Mouse (Mus musculus): Measurements from ENCODE around the gene Ppp1r37.

Ppp1r37 gene

GRCm38 (mm10) chr7:19569647-19570046 is 6.8 kb upstream of the Ppp1r37 start:
- no peak for DNase-seq (ENCODE audit: low read depth)

DNA sequence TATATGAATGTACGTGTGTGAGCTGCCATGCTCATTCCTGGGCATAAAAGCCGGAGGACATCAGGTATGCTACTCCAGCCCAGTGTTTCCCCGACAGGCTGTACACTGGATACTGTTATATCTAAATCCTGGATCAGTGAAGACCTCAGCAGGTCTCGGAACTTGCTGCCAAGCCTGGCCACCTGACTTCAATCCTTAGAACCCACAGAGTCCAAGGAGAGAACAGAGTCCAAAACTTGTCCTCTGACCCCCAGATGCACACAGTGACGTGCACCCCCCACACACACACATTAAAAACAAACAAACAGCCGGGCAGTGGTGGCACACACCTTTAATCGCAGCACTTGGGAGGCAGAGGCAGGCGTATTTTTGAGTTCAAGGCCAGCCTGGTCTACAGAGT is 4.5 kb upstream of the Ppp1r37 start:
- no peak for DNase-seq (ENCODE audit: low read depth)

- no peak for DNase-seq (ENCODE audit: low read depth)
Measured at GRCm38 (mm10) chr7:19565803-19566202, 2.9 kb upstream of the Ppp1r37 start.

- peak; percentile 55 for DNase-seq (ENCODE audit: low read depth)
Measured at GRCm38 (mm10) chr7:19564455-19564854, 1.6 kb upstream of the Ppp1r37 start.

GRCm38 (mm10) chr7:19563884-19564283 is 1.0 kb upstream of the Ppp1r37 start:
- DNase-seq (ENCODE audit: low read depth) = no peak

DNA sequence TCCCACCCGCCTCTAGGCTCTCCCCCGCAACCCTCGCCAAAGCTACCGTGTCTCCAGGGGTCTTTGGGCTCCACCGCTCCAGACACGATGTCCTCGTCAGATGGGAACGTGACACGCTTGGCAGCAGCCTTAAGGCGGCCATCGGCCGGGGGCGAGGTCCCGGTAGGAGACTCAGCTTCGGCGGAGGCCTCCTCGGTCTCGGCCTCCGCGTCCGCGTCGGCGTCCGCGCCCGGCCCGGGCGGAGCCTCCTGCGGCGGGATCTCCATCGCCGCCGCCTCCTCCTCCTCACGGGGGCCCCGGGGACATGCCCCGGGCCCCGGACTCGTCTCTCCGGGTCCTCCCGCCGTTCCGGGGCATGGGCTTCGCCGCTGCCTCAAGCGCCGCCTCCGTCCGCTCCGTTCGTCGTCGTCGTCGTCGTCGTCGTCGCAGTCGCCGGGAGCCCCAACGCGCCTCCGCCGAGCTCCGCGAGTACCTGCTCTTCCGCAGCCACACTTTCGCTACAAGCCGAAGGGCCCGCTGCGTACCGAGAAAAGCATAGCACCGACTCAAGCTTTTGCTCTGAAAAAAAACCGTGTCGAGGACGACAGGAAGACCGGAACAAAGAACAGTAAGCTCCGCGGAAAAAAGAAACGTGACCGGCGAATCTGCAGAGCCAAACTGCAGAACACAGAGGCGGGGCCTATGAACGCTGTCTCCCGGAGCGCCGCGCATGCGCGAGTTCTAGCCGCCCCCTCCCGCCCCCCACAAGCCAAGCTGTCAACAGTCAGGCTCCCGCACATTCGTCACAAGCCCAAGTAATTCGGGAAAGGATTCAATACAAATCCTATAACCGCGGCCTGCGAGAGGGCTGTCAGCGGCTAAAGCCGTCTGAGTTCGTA is 872 bp downstream of the Ppp1r37 start:
- peak; percentile 97 for DNase-seq (ENCODE audit: low read depth)

- DNase-seq (ENCODE audit: low read depth) = peak; percentile 23
Measured at GRCm38 (mm10) chr7:19561431-19561764, 1.5 kb downstream of the Ppp1r37 start.

GRCm38 (mm10) chr7:19560491-19561260 is 2.2 kb downstream of the Ppp1r37 start:
- DNase-seq (ENCODE audit: low read depth) = peak; percentile 52

DNA sequence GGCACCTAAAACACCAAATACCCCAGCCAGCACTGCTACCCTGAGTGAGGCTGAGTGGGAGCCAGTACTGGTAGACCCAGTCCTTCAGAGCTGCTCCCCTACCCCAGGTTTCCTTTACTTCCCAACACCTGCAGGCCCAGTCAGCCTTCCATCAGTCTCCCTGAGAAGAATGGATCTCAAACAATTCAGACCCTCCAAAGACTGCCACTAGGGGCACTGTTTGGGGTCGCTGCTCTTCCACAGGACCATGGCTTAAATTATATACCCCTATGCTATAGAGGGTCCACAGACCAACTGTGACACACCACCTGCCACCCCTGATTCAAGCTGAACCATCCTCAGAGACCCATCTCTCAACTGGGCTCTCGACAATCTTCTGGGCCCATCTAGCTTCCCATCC is 3.9 kb downstream of the Ppp1r37 start:
- DNase-seq (ENCODE audit: low read depth) = peak; percentile 29

GRCm38 (mm10) chr7:19557982-19558900 is 4.6 kb downstream of the Ppp1r37 start:
- DNase-seq (ENCODE audit: low read depth) = no peak

DNA sequence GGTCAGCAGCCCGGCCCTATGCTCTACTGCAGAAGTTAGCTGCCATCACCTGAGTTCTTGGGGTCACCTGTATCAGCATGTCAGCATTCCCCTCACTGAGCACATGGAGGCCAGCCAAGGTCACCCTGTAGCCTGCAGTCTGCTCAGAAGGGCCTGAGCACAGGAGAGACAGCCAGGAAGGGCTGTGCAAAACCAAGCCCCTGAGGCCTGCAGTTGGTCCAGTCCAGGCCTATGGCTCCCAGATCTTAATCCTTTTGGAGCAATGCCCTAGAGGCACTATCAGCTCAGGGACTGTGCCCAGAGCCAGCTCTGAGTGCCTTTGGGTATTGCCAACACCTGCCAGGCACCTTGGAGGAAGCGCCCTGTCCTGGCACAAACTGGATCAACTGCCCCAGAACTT is 5.8 kb downstream of the Ppp1r37 start:
- no peak for DNase-seq (ENCODE audit: low read depth)

GRCm38 (mm10) chr7:19554168-19554567 is 8.7 kb downstream of the Ppp1r37 start:
- no peak for DNase-seq (ENCODE audit: low read depth)

GRCm38 (mm10) chr7:19552443-19552842 is 10.4 kb downstream of the Ppp1r37 start:
- peak; percentile 37 for DNase-seq (ENCODE audit: low read depth)

GRCm38 (mm10) chr7:19551634-19552033 is 11.2 kb downstream of the Ppp1r37 start:
- DNase-seq (ENCODE audit: low read depth) = no peak

DNA sequence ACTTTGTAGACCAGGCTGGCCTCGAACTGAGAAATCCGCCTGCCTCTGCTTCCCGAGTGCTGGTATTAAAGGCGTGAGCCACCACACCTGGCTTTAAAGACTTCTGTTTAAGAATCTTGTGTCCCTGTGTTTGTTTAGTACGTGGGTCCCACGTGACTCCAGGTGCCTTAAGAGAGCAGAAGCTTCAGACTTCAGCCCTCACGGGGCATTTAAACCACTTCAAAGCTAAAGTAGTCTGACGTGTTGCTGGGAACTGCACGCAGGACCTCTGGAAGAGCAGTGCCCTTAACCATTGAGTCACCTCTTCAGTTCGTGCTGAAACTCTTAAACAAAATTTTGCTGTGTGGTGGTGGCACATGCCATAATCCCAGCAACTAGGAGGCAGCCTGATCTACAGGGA is 13.5 kb downstream of the Ppp1r37 start:
- no peak for DNase-seq (ENCODE audit: low read depth)

DNA sequence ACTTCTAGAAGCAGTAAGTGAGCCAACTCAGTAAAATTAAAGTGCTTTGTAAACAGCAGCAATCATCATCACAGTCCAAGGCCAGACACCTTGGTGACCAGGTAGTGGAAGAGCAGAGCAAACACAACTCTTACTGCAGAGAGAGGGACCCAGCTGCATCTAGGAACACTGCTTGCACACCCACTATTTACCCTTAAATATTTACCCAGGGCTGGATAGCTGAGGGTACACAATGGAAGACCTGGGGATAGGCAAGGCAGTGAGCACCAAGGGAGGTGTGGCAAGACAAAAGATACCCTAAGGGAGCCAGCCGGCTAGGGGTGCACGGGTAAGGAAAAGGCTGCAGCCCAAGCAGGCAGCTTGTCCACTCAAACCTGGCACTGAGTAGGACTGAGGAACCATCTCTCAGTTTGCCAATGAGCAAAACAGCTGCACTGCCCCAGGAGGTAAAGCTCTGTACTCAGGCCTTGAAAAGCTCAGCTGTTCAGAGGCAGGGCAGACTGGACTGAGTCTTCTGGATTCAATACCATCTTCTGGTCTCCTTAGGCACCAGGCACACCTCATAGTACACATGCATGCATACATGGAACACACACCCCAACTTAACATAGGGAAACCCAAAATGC is 15.4 kb downstream of the Ppp1r37 start:
- no peak for DNase-seq (ENCODE audit: low read depth)

DNA sequence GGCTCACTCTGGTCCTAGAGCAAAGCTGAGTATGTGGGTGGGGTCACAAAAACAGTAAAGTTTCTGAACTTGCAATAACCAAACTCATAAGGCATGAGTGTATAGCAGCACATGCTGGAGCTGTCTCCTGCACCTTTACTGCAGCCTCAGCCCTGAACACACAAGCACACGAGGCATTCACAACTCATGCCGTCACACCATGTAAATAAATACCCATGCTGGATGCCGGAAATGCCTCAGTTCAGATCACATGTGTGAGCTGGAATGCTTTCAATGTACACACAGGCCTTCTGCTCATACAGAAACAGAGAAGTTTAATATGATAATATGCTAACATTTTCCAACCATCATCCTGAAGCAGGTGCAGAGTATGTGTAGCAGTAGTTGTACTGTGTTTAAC is 16.9 kb downstream of the Ppp1r37 start:
- no peak for DNase-seq (ENCODE audit: low read depth)

DNA sequence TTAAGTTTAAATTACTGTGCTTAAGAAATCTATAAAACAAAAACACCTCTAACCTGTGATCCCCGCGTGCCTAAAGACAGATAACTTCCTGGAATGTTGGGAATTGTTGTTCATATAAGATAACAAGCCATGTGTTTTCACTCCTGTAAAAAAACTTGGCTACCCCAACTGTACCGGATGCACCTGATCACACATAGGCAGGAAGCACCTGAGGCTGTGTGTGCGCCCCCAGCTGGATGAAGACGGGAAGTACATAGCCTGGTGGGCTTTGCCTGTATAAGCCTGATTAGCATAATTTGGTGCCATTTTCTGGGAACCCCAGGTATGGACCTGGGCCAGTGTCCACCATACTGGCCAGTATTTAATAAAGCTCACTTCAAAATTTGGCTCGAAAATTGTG is 19.3 kb downstream of the Ppp1r37 start:
- DNase-seq (ENCODE audit: low read depth) = peak; percentile 33

DNA sequence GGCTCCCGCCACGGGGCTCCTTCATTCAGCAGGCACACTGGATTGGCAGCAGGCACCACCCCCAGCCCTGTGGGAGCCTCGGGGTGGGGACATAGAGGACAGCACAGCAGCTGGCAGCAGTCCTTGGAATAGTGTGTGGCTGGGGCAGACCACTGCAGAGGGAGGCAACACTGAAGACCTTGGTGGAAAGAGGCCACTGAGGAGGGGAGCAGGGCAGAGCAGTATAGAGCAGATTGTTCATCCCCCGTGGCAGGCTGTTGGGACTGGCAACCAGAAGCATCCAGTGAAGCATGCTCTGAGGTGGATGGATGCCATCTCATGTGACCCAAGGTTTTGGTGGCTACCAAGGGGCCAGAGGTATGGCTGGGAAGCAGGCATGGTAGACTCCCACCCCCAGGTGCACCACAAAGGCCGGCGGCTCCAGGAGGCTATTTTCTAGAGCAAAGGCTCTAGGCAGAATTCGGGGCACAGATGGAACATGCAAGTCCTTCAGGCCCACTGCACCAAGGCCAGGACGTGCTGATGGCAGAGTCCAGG is 20.7 kb downstream of the Ppp1r37 start:
- DNase-seq (ENCODE audit: low read depth) = no peak

- no peak for DNase-seq (ENCODE audit: low read depth)
Measured at GRCm38 (mm10) chr7:19541681-19542154, 21.2 kb downstream of the Ppp1r37 start.
